ENCODE assay signal across 8 mouse cellular contexts in genomic region chr11:98412273-98412796, GRCm38 (mm10). TPM values are rescaled to one million over a fixed set of nuclear protein-coding genes. Genes with fewer than 3 reads are reported as not detected.
A peak's percentile ranks its signal among the peaks of the same experiment; 100 is the strongest.
DNase-seq lines count a peak whose midpoint lies in the region; ATAC-seq and TF ChIP-seq lines count a peak whose summit lies in the region.

TSS of gene Erbb2 (plus strand) at chr11:98412470.

- no peak for TF ChIP-seq CTCF in kidney, postnatal 0 days (IDR thresholded peaks at IDR 0.05; ENCODE audit: low read depth)
- no peak for TF ChIP-seq CTCF in stomach, postnatal 0 days (IDR thresholded peaks at IDR 0.05; ENCODE audit: low read depth)

- peak within 1 kb of the TSS; percentile 70 for H3K4me3 ChIP-seq in megakaryocyte, embryonic 14.5 days (replicated peaks)
- peak within 1 kb of the TSS; percentile 96 for H3K4me3 ChIP-seq in embryonic facial prominence, embryonic 13.5 days
- H3K4me3 ChIP-seq in heart, embryonic 13.5 days, result peak within 1 kb of the TSS; percentile 80
- peak within 1 kb of the TSS; percentile 99 for H3K4me3 ChIP-seq in kidney, postnatal 0 days (replicated peaks; ENCODE audit: low read depth, low read length)
- peak within 1 kb of the TSS; percentile 100 for H3K4me3 ChIP-seq in stomach, postnatal 0 days (ENCODE audit: low read depth, low read length)

- peak within 1 kb of the TSS; percentile 75 for H3K4me2 ChIP-seq in embryonic facial prominence, embryonic 13.5 days
- H3K4me2 ChIP-seq in heart, embryonic 13.5 days, result peak within 1 kb of the TSS; percentile 83
- H3K4me2 ChIP-seq in kidney, postnatal 0 days (ENCODE audit: low read length), result peak within 1 kb of the TSS; percentile 78
- peak within 1 kb of the TSS; percentile 78 for H3K4me2 ChIP-seq in stomach, postnatal 0 days (replicated peaks; ENCODE audit: low read depth)

- peaks cover 91% of the 10 kb centered on the region for H3K27me3 ChIP-seq in megakaryocyte, embryonic 14.5 days (replicated peaks)
- H3K27me3 ChIP-seq in embryonic facial prominence, embryonic 13.5 days, result peaks cover 5% of the 10 kb centered on the region; the same call in 1 of the 2 replicates
- no peaks in the 10 kb centered on the region for H3K27me3 ChIP-seq in heart, embryonic 13.5 days (replicated peaks)
- H3K27me3 ChIP-seq in kidney, postnatal 0 days (ENCODE audit: insufficient read depth, low read length), result no peaks in the 10 kb centered on the region
- no peaks in the 10 kb centered on the region for H3K27me3 ChIP-seq in stomach, postnatal 0 days (ENCODE audit: control insufficient read depth, insufficient read depth, low read length)

- no peaks in the 10 kb centered on the region for H3K36me3 ChIP-seq in megakaryocyte, embryonic 14.5 days (replicated peaks; ENCODE audit: low read length)
- peaks cover 10% of the 10 kb centered on the region; the same call in 1 of the 2 replicates for H3K36me3 ChIP-seq in embryonic facial prominence, embryonic 13.5 days
- H3K36me3 ChIP-seq in heart, embryonic 13.5 days, result peaks cover 9% of the 10 kb centered on the region
- no peaks in the 10 kb centered on the region for H3K36me3 ChIP-seq in kidney, postnatal 0 days (ENCODE audit: insufficient read depth, low read length)
- H3K36me3 ChIP-seq in stomach, postnatal 0 days (ENCODE audit: control insufficient read depth, insufficient read depth, low read length), result no peaks in the 10 kb centered on the region

- H3K9me3 ChIP-seq in megakaryocyte, embryonic 14.5 days, result no peaks in the 10 kb centered on the region
- H3K9me3 ChIP-seq in embryonic facial prominence, embryonic 13.5 days, result no peaks in the 10 kb centered on the region
- no peaks in the 10 kb centered on the region for H3K9me3 ChIP-seq in heart, embryonic 13.5 days
- H3K9me3 ChIP-seq in kidney, postnatal 0 days (replicated peaks; ENCODE audit: low read length), result no peaks in the 10 kb centered on the region
- no peaks in the 10 kb centered on the region for H3K9me3 ChIP-seq in stomach, postnatal 0 days (ENCODE audit: control insufficient read depth, low read length)

- 0% methylated on average over 49 of the region's 49 CpGs for WGBS in embryonic facial prominence, embryonic 13.5 days
- under 1% methylated on average over 45 of the region's 49 CpGs for WGBS in heart, embryonic 13.5 days
- 0% methylated on average over 46 of the region's 49 CpGs for WGBS in kidney, postnatal 0 days
- under 1% methylated on average over 33 of the region's 49 CpGs for WGBS in stomach, postnatal 0 days

- H3K27ac ChIP-seq in embryonic facial prominence, embryonic 13.5 days, result peak within 1 kb of the TSS; percentile 99
- peak within 1 kb of the TSS; percentile 96 for H3K27ac ChIP-seq in heart, embryonic 13.5 days (replicated peaks)
- H3K27ac ChIP-seq in kidney, postnatal 0 days, result peak within 1 kb of the TSS; percentile 98
- H3K27ac ChIP-seq in stomach, postnatal 0 days (replicated peaks), result peak within 1 kb of the TSS; percentile 97

- H3K9ac ChIP-seq in embryonic facial prominence, embryonic 13.5 days, result peak within 1 kb of the TSS; percentile 98
- H3K9ac ChIP-seq in heart, embryonic 13.5 days, result peak within 1 kb of the TSS; percentile 93
- peak within 1 kb of the TSS; percentile 98 for H3K9ac ChIP-seq in kidney, postnatal 0 days (ENCODE audit: low read depth, low read length)
- peak within 1 kb of the TSS; percentile 97 for H3K9ac ChIP-seq in stomach, postnatal 0 days (ENCODE audit: low read length)

- peak; percentile 93 for DNase-seq in kidney, postnatal 0 days (ENCODE audit: low spot score)
- peak; percentile 85 for DNase-seq in lung, postnatal 36 days
- DNase-seq in stomach, postnatal 0 days (ENCODE audit: low spot score), result peak; percentile 97
- DNase-seq in layer of hippocampus, adult 9-11 months, result no peak

- TF ChIP-seq EP300 in stomach, postnatal 0 days (optimal IDR thresholded peaks at IDR 0.05), result no peak

- peaks cover 23% of the 10 kb centered on the region for H3K4me1 ChIP-seq in megakaryocyte, embryonic 14.5 days
- peaks cover 53% of the 10 kb centered on the region for H3K4me1 ChIP-seq in embryonic facial prominence, embryonic 13.5 days
- H3K4me1 ChIP-seq in heart, embryonic 13.5 days, result peaks cover 67% of the 10 kb centered on the region
- H3K4me1 ChIP-seq in kidney, postnatal 0 days (replicated peaks; ENCODE audit: insufficient read depth, low read length), result peaks cover 27% of the 10 kb centered on the region
- peaks cover 7% of the 10 kb centered on the region; the same call in 1 of the 2 replicates for H3K4me1 ChIP-seq in stomach, postnatal 0 days (replicated peaks; ENCODE audit: control insufficient read depth, insufficient read depth)

- no peak for ATAC-seq in megakaryocyte, adult 5-6 weeks (ENCODE audit: poor library complexity, severe bottlenecking)
- peak; percentile 86 for ATAC-seq in embryonic facial prominence, embryonic 13.5 days (ENCODE audit: insufficient number of reproducible peaks, insufficient read depth, low FRiP score, low TSS enrichment, low read depth)
- peak; percentile 66 for ATAC-seq in heart, embryonic 13.5 days (ENCODE audit: extremely low read depth, insufficient number of reproducible peaks, low FRiP score, low TSS enrichment)
- peak; percentile 71 for ATAC-seq in kidney, postnatal 0 days (replicated peaks; ENCODE audit: low FRiP score, low read depth)
- peak; percentile 85 for ATAC-seq in stomach, postnatal 0 days (ENCODE audit: low FRiP score, low TSS enrichment)

RNA-seq across cellular contexts. Expression of gene Erbb2, which starts in this region (rescaled TPM):
- 0.04 TPM in 1 of 2 replicates, not detected in the other for polyA plus RNA-seq in megakaryocyte, embryonic 14.5 days (2012; ENCODE audit: insufficient read depth, low replicate concordance)
- not detected in 2 replicates for total RNA-seq in megakaryocyte, adult 5-6 weeks (2015)
- 0.28 TPM in 1 of 2 replicates, not detected in the other for total RNA-seq in megakaryocyte, adult 5-6 weeks (2017)
- polyA plus RNA-seq in embryonic facial prominence, embryonic 13.5 days (2015; fragmentation: Nextera tagmentation; extraction: Ambion mirVana), result 49.6 and 51.1 TPM in 2 replicates
- 48.1 and 49.0 TPM in 2 replicates for polyA plus RNA-seq in heart, embryonic 13.5 days (2015; fragmentation: Nextera tagmentation; extraction: Ambion mirVana)
- polyA plus RNA-seq in kidney, postnatal 0 days (2015; fragmentation: Nextera tagmentation; extraction: Ambion mirVana), result 36.1 and 41.1 TPM in 2 replicates
- 26.9 and 30.7 TPM in 2 replicates for polyA plus RNA-seq in stomach, postnatal 0 days (2015; fragmentation: Nextera tagmentation; extraction: Ambion mirVana)

Comparison
In these comparisons a context has a peak if more than half of its experiments do, and no peak if none do; other contexts are left out.
1. RNA of gene Erbb2 (polyA plus RNA-seq): 49.6 to 51.1 TPM in embryonic facial prominence, embryonic 13.5 days, 48.1 to 49.0 TPM in heart, embryonic 13.5 days, 36.1 to 41.1 TPM in kidney, postnatal 0 days and 26.9 to 30.7 TPM in stomach, postnatal 0 days; 0.04 TPM in megakaryocyte, embryonic 14.5 days; every median in the first group is over 10 times any median in the second.
2. Peak in every context shown above with its lines, with median percentiles within 50 percentile points of each other: H3K4me3 ChIP-seq, H3K27ac ChIP-seq, H3K4me2 ChIP-seq and H3K9ac ChIP-seq.